Mouse (Mus musculus): Measurements from ENCODE around the gene Ltbp1.

DNA sequence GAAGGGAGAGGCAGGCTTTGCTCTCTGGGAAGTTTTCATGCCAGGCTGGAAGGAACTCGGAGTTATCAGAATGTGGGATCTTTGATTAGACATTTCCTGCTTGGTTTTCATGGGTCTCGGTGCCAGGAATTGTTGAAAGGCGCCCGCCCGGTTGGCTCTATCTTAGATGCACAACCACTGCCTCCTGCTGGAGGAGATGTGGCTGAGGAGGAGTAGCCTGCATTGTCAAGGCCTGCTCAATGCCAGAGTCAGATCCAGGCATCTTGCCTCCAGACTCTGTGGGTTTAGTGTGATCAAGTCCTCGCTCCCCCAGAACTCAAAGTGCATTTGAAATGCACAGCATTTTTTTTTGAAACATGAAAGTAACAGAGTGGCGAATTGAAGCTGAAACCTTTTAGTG lies 364.0 kb downstream of the Ltbp1 start:
- TF ChIP-seq CTCF (IDR thresholded peaks at IDR 0.05; ENCODE audit: control insufficient read depth, insufficient read depth, low read length) (peak; percentile 23; the same call in 1 of the 2 replicates), POLR2A (IDR thresholded peaks at IDR 0.05; ENCODE audit: borderline replicate concordance, control insufficient read depth, low read depth, low read length) (no peak)
